Mouse (Mus musculus) frontal cortex, adult 2 months (tissue): ENCODE measurements around the gene Kmt2e. TPM values are rescaled to one million over a fixed set of nuclear protein-coding genes. Genes with fewer than 3 reads are reported as not detected.
A peak's percentile ranks its signal among the peaks of the same experiment; 100 is the strongest.

Source experiments
- DNase-seq, 2 experiments: peaks; one replicate each; pipeline ENCODE4 v3.0.0; 2022; ENCODE audit warnings: low spot score in 1 of 2; ENCODE audit errors: extremely low spot score in 1 of 2
- polyA plus RNA-seq: library from polyadenylated mRNA; depleted of rRNA; stranded (reverse); fragments of >200 nt; gene quantifications from 2 replicates; pipeline ENCODE4 v1.2.3, GENCODE M21; 2012

Gene Kmt2e
- polyA plus RNA-seq, 1 experiment, result 49.7 TPM

GRCm38 (mm10) chr5:23496933-23497332 lies 62.7 kb downstream of the Kmt2e start:
- DNase-seq, result no peak

GRCm38 (mm10) chr5:23497920-23498319 lies 63.7 kb downstream of the Kmt2e start:
- peak in 1 of 2 experiments; percentile 40 for DNase-seq

- no peak for DNase-seq
These were observed 65.0 kb downstream of the Kmt2e start for GRCm38 (mm10) chr5:23499257-23499656.

- DNase-seq, result no peak
These were observed 66.5 kb downstream of the Kmt2e start for GRCm38 (mm10) chr5:23500715-23501114.

GRCm38 (mm10) chr5:23501582-23502316 lies 67.5 kb downstream of the Kmt2e start:
- DNase-seq, result peak; percentile 49 to 70

- no peak for DNase-seq
These were observed 68.2 kb downstream of the Kmt2e start for GRCm38 (mm10) chr5:23502317-23502937.

GRCm38 (mm10) chr5:23505578-23505977 lies 71.3 kb downstream of the Kmt2e start:
- no peak for DNase-seq

GRCm38 (mm10) chr5:23507210-23507609 lies 73.0 kb downstream of the Kmt2e start:
- no peak for DNase-seq

GRCm38 (mm10) chr5:23508630-23509029 lies 74.4 kb downstream of the Kmt2e start:
- DNase-seq, result no peak

- DNase-seq, result no peak
These were observed 77.2 kb downstream of the Kmt2e start for GRCm38 (mm10) chr5:23511456-23511855.

GRCm38 (mm10) chr5:23512556-23512955 lies 78.3 kb downstream of the Kmt2e start:
- DNase-seq, result no peak

- DNase-seq, result no peak
These were observed 79.2 kb downstream of the Kmt2e start for GRCm38 (mm10) chr5:23513468-23513867.

GRCm38 (mm10) chr5:23515038-23515437 lies 80.8 kb downstream of the Kmt2e start:
- DNase-seq, result no peak

- DNase-seq, result no peak
These were observed 82.7 kb downstream of the Kmt2e start for GRCm38 (mm10) chr5:23516962-23517361.

GRCm38 (mm10) chr5:23517839-23518238 lies 83.6 kb downstream of the Kmt2e start:
- peak; percentile 69 to 76 for DNase-seq

- DNase-seq, result no peak
These were observed 84.4 kb downstream of the Kmt2e start for GRCm38 (mm10) chr5:23518673-23519072.

GRCm38 (mm10) chr5:23519679-23520078 lies 85.4 kb downstream of the Kmt2e start:
- DNase-seq, result no peak

GRCm38 (mm10) chr5:23521645-23522044 lies 87.4 kb downstream of the Kmt2e start:
- DNase-seq, result no peak

- no peak for DNase-seq
These were observed 89.7 kb downstream of the Kmt2e start for GRCm38 (mm10) chr5:23523936-23524335.

- no peak for DNase-seq
These were observed 90.4 kb downstream of the Kmt2e start for GRCm38 (mm10) chr5:23524621-23525020.

GRCm38 (mm10) chr5:23531100-23531499 lies 96.9 kb downstream of the Kmt2e start:
- DNase-seq, result no peak

- DNase-seq, result peak; percentile 58 to 62
These were observed 97.4 kb downstream of the Kmt2e start for GRCm38 (mm10) chr5:23531541-23532096.
